Mouse (Mus musculus) embryo, embryonic 11 days (tissue): ENCODE results near the gene Iqcn.

ENCODE experiments used
- DNase-seq: peaks from one replicate; pipeline ENCODE4 v3.0.0-alpha.2; 2015

The Iqcn gene

GRCm38 (mm10) chr8:70701048-70701981 is 1.9 kb upstream of the Iqcn start:
- no peak for DNase-seq

DNA sequence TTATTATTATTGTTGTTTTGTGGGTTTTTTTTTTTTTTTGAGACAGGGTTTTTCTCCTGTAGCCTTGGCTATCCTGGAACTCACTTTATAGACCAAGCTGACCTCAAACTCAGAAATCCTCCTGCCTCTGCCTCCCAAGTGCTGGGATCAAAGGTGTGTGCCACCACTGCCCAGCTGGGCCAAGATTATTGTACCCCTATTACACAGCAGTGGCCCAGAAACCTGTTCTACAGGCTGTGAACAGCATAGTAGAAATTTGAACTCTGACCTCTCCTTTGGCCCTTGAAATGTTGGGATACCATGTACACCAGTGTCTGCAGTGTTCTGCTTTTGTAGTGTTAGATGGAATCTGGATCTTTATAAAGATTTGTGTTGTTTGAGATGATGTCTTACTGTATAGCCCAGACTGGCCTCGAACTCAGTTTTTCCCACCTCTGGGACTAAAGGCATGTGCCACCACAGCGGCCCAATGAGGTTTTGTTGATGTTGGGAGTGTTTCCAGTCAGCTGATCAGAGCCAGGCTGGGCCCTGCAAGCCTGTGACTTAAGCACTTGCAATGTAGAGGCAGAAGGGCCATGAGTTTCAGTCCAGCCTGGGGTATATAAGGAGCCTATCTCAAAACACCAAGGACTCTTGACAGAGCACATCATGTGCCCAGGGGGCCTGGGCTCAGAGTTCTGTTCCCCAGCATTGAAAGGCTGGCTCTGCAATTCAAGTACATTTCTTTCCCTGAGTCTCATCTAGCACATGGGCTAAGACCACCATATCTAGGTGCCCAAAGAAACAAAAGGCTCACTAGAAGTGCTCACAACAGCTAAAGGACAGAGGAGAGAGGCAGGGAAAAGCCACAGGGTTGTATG is 1.0 kb upstream of the Iqcn start:
- DNase-seq, result no peak

DNA sequence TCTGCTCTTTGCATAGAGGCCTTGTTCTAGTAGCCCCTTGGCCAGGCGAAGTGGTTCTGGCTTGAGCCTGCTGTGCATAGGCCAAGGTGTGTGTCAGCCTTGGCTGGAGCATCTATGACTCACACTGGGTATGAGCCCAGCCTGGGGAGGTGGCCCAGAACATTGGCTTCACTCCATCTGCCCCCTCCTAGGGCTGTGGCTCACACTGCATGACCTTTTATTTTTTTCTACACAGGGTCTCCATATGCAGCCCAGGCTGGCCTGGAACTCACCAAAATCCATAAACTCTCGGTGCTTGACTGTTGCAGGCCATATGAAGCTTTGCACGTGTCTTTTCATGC is 445 bp upstream of the Iqcn start:
- no peak for DNase-seq

- no peak for DNase-seq
Observed at GRCm38 (mm10) chr8:70708281-70708680, 5.0 kb downstream of the Iqcn start.

DNA sequence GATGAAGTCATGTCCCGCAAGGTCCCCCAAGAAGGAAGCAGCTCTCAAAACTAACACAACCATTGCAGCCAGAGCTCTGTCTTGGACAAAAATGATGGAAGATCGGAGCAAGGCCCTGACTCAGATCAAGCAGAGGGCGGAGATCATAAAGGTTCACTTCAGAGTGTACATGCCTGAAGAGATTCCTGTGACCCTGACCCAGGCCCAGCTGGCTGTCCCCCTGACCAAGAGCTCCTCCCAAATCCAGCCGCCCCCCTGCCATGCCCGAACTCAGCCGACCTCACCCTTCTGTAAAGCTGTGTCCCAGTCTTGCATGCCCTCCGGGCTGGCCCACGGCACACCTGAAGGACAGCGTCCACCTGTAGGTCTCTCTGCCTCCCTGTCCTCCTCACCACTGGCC is 6.5 kb downstream of the Iqcn start:
- no peak for DNase-seq

DNA sequence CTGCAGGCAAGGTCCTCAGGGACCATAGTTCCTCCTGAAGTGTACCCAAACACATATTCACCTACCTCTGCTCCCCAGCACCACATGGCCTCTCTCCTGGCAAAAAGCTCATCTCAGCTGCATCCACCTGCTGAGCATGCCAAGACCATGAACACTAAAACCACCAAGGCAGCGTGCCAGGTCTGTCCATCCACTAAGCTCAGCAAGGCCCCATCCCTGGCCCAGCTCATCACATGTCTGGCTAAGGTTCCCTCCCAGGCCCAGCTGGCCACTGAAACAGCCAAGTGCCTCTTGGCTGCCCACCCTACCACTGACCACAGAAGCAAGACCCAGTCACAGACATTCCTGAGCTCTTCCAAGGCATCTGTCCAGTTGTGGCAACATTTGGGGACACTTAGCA is 7.0 kb downstream of the Iqcn start:
- DNase-seq, result no peak

GRCm38 (mm10) chr8:70711041-70711440 is 7.8 kb downstream of the Iqcn start:
- DNase-seq, result no peak

GRCm38 (mm10) chr8:70713991-70714390 is 10.7 kb downstream of the Iqcn start:
- DNase-seq, result no peak

GRCm38 (mm10) chr8:70715086-70715485 is 11.8 kb downstream of the Iqcn start:
- no peak for DNase-seq

DNA sequence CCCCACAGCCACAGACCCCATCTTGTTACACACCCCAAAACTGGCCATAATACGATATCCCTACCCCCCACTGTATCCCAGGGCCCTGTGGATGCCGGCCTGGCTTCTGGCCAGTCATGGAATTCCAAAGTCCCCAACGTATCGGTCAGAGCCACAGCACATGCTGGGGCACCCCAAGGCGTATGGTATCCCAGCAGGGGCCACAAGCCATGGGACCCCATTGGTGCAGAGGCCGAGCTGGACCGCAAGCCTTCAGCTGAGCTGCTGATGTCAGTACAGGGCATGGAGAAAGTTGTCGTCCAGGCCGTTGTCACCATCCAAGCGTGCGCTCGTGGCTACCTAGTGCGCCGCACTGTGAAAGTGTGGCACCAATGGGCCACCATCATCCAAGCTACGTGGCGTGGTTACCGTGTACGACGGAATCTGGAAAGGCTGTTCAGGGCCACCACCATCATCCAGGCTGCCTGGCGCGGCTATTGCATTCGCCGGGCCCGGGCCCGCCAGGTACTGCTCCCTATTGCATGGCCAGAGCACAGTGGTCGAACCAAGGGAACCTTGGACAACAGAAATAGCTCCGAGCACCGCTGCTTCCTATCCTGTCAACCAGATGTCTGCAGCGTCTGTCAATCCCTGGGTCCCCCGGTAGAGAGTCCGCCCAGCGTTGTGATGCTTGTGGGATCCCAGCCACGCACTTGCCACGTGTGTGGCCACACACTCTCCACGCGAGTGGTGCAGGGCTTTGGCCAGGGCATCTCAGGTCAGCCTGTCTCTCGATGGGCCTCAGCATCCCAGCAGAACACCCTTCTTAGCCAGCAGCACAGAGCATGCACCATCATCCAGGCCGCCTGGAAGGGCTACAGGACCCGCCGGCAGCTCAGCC is 13.5 kb downstream of the Iqcn start:
- DNase-seq, result no peak

DNA sequence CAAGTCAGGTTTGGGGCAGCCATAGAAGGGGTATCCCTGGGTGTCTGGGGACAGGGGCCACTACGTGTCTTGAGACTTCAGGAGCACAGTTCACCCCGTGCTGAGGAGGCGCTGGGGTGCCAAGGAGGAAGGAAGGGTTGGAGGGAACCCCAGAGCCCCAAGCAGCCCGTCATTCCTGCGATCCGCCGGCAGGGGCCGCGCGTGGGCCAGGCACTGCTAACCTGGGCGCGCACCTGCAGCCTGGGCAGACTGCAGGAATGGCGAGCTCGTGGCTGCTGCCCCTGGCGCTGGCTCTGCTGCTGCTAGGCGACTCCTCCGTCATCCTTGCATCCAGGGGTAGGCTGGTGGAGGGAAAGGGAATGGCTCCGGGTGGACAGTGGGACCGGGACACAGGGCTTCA is 15.0 kb downstream of the Iqcn start, which contains the start of gene Gm3336:
TSS of gene Gm3336 (plus strand) at position 247 of the 400 bp plus-strand sequence.
- peak; percentile 62 for DNase-seq

- DNase-seq, result no peak
Observed at GRCm38 (mm10) chr8:70719796-70720270, 16.6 kb downstream of the Iqcn start.

- peak; percentile 75 for DNase-seq
Observed at GRCm38 (mm10) chr8:70720739-70721138, 17.5 kb downstream of the Iqcn start.

- DNase-seq, result no peak
Observed at GRCm38 (mm10) chr8:70721601-70722000, 18.3 kb downstream of the Iqcn start.

DNA sequence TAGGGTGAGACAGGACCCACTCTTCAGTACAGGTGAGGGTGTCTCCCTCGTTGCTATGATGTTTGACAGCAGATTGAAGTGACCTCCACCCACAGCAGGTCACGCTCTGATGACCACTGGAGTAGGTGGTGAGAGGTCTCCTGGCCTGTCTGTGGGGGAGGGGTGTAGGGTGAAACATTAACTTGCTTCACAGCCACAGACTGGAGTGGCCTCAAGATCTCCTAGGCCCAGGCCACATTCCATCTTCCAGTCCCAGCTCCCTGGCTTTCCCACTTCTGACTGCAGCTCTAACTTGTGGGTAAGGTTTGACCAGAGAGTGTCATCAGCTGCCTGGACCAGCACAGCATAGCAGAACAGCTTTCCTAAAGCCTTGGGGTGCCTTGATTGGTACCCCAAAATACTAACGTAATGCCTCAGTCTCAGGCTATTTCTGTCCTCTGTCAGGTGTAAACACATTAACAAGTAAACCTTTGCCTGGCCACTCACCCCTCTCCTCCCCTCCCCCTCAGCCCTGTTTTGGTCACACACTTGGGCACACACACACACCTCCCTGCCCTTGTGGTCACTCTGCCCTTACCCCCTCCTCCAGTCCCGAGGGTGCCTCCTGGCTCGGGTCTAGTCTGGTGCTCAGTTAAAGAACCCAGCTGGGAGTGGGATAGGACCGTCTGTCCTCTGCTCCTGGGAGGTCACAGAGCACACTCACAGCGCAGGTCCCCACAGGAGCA is 20.4 kb downstream of the Iqcn start, which contains the start of gene Pde4c:
TSS of gene Pde4c (plus strand) at position 235 of the 725 bp plus-strand sequence.
- DNase-seq, result no peak

GRCm38 (mm10) chr8:70724216-70724615 is 21.0 kb downstream of the Iqcn start:
- DNase-seq, result no peak

- peak; percentile 55 for DNase-seq
Observed at GRCm38 (mm10) chr8:70725792-70726447, 22.7 kb downstream of the Iqcn start.

- no peak for DNase-seq
Observed at GRCm38 (mm10) chr8:70726721-70727120, 23.5 kb downstream of the Iqcn start.

- DNase-seq, result peak; percentile 39
Observed at GRCm38 (mm10) chr8:70729808-70730475, 26.7 kb downstream of the Iqcn start.

DNA sequence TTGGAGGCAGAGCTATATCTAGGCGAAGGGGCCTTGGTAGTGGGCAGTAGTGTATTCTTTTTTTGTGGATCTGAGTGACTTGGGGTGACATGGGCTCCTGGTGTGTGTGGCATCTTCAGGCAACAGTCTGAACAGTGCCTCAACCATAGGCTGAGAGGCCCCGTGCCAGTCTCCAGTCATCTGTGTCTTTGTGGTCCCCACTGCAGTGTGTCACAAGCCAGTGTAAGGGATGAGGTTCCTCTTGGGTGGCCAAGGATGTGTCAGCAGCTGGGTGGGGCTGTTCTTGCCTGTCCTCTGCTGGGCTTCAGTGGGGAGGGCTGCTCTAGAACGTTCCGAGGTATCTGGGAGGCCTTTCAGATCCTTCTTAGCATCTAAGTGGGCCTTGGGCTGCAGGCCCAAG is 27.7 kb downstream of the Iqcn start:
- DNase-seq, result no peak

- DNase-seq, result no peak
Observed at GRCm38 (mm10) chr8:70737705-70738104, 34.4 kb downstream of the Iqcn start.
